Mouse (Mus musculus): ENCODE data around the gene Amigo3. TPM values are rescaled to one million over a fixed set of nuclear protein-coding genes. Genes with fewer than 3 reads are reported as not detected.
A peak's percentile ranks its signal among the peaks of the same experiment; 100 is the strongest.
"Not testable (repeated sequence)": the region's sequence is repeated elsewhere in the genome, so short reads cannot be mapped to it uniquely, and the experiment has no call there.

Amigo3 gene
- polyA plus RNA-seq (2015; fragmentation: Nextera tagmentation; extraction: Ambion mirVana), result 2.6 and 2.9 TPM in 2 replicates

- H3K36me3 ChIP-seq, result peaks cover 18% of the 10 kb centered on the region
- no peaks in the 10 kb centered on the region for H3K27me3 ChIP-seq
- WGBS, result 59% methylated on average over 20 of the region's 20 CpGs
- H3K27ac ChIP-seq (replicated peaks), result no peak within 1 kb of the TSS; the same call in 1 of the 2 replicates
- no peaks in the 10 kb centered on the region for H3K9me3 ChIP-seq
- peak within 1 kb of the TSS; percentile 34; the same call in 1 of the 2 replicates for H3K4me2 ChIP-seq
- peak; percentile 25; the same call in 1 of the 2 replicates for ATAC-seq (ENCODE audit: low FRiP score, low read depth)
- H3K4me1 ChIP-seq (replicated peaks), result peaks cover 31% of the 10 kb centered on the region
- no peak within 1 kb of the TSS for H3K4me3 ChIP-seq
- no peak within 1 kb of the TSS for H3K9ac ChIP-seq
Measured at GRCm38 (mm10) chr9:108052885-108053664, at the start of gene Amigo3. Gene Amigo3, plus strand, starts transcription at chr9:108053159.

- Histone ChIP-seq H3K36me3 (no peaks in the 10 kb centered on the region), H3K27me3 (no peaks in the 10 kb centered on the region), H3K4me1 (replicated peaks) (peaks cover 34% of the 10 kb centered on the region), H3K9ac (peak overlapping the region; percentile 95), H3K4me2 (peak overlapping the region; percentile 76), H3K4me3 (peak overlapping the region; percentile 86), H3K27ac (replicated peaks) (peak overlapping the region; percentile 97), H3K9me3 (no peaks in the 10 kb centered on the region)
- WGBS, result 10% methylated on average over 8 of the region's 8 CpGs
- no peak for ATAC-seq (ENCODE audit: low FRiP score, low read depth)
Measured at GRCm38 (mm10) chr9:108003531-108003890, 49.4 kb upstream of the Amigo3 start.

- Histone ChIP-seq H3K36me3 (0 out of 2 replicates have a peak, but pooled peaks cover 3% of the 10 kb centered on the region), H3K27ac (replicated peaks) (no peak overlapping the region), H3K27me3 (no peaks in the 10 kb centered on the region), H3K4me2 (no peak overlapping the region), H3K9ac (no peak overlapping the region), H3K9me3 (no peaks in the 10 kb centered on the region), H3K4me3 (no peak overlapping the region), H3K4me1 (replicated peaks) (peaks cover 27% of the 10 kb centered on the region)
- 94% methylated on average over 5 of the region's 5 CpGs for WGBS
- ATAC-seq (ENCODE audit: low FRiP score, low read depth), result no peak
Measured at GRCm38 (mm10) chr9:108008041-108008440, 44.9 kb upstream of the Amigo3 start.

GRCm38 (mm10) chr9:108010385-108010784 is 42.6 kb upstream of the Amigo3 start:
- H3K4me3 ChIP-seq, result no peak overlapping the region
- no peak overlapping the region for H3K9ac ChIP-seq
- H3K9me3 ChIP-seq, result no peaks in the 10 kb centered on the region
- H3K4me2 ChIP-seq, result no peak overlapping the region
- H3K27me3 ChIP-seq, result no peaks in the 10 kb centered on the region
- H3K4me1 ChIP-seq (replicated peaks), result peaks cover 8% of the 10 kb centered on the region; the same call in 1 of the 2 replicates
- H3K27ac ChIP-seq (replicated peaks), result no peak overlapping the region
- H3K36me3 ChIP-seq, result peaks cover 4% of the 10 kb centered on the region; the same call in 1 of the 2 replicates
- ATAC-seq (ENCODE audit: low FRiP score, low read depth), result no peak

GRCm38 (mm10) chr9:108013577-108013976 is 39.4 kb upstream of the Amigo3 start:
- peaks cover 12% of the 10 kb centered on the region; the same call in 1 of the 2 replicates for H3K36me3 ChIP-seq
- not testable (repeated sequence) for H3K4me3 ChIP-seq; H3K27ac ChIP-seq (replicated peaks); ATAC-seq (ENCODE audit: low FRiP score, low read depth); H3K4me2 ChIP-seq; H3K9me3 ChIP-seq; H3K27me3 ChIP-seq; H3K4me1 ChIP-seq (replicated peaks); H3K9ac ChIP-seq
- WGBS, result 98% methylated on average over 2 of the region's 2 CpGs

- H3K9me3 ChIP-seq, result no peaks in the 10 kb centered on the region
- H3K36me3 ChIP-seq, result peaks cover 12% of the 10 kb centered on the region; the same call in 1 of the 2 replicates
- WGBS, result 89% methylated on average over 3 of the region's 3 CpGs
- 0 out of 2 replicates have a peak, but pooled peaks cover 2% of the 10 kb centered on the region for H3K4me1 ChIP-seq (replicated peaks)
- H3K27ac ChIP-seq (replicated peaks), result no peak overlapping the region
- ATAC-seq (ENCODE audit: low FRiP score, low read depth), result no peak
- H3K27me3 ChIP-seq, result no peaks in the 10 kb centered on the region
- H3K4me2 ChIP-seq, result no peak overlapping the region
- H3K4me3 ChIP-seq, result no peak overlapping the region
- no peak overlapping the region for H3K9ac ChIP-seq
Measured at GRCm38 (mm10) chr9:108017127-108017526, 35.8 kb upstream of the Amigo3 start.

- no peak overlapping the region for H3K27ac ChIP-seq (replicated peaks)
- H3K36me3 ChIP-seq, result peaks cover 22% of the 10 kb centered on the region
- no peak overlapping the region for H3K4me2 ChIP-seq
- no peak for ATAC-seq (ENCODE audit: low FRiP score, low read depth)
- H3K27me3 ChIP-seq, result no peaks in the 10 kb centered on the region
- H3K9me3 ChIP-seq, result no peaks in the 10 kb centered on the region
- 94% methylated on average over 1 of the region's 1 CpGs for WGBS
- 0 out of 2 replicates have a peak, but pooled peaks cover 2% of the 10 kb centered on the region for H3K4me1 ChIP-seq (replicated peaks)
- no peak overlapping the region for H3K4me3 ChIP-seq
- H3K9ac ChIP-seq, result no peak overlapping the region
Measured at GRCm38 (mm10) chr9:108020741-108021140, 32.2 kb upstream of the Amigo3 start.

GRCm38 (mm10) chr9:108023216-108023615 is 29.7 kb upstream of the Amigo3 start:
- H3K4me1 ChIP-seq (replicated peaks), result 0 out of 2 replicates have a peak, but pooled peaks cover 2% of the 10 kb centered on the region
- H3K9me3 ChIP-seq, result no peaks in the 10 kb centered on the region
- H3K36me3 ChIP-seq, result peaks cover 37% of the 10 kb centered on the region
- no peak overlapping the region for H3K4me2 ChIP-seq
- no peaks in the 10 kb centered on the region for H3K27me3 ChIP-seq
- no peak overlapping the region for H3K4me3 ChIP-seq
- H3K27ac ChIP-seq (replicated peaks), result no peak overlapping the region
- no peak for ATAC-seq (ENCODE audit: low FRiP score, low read depth)
- WGBS, result 87% methylated on average over 3 of the region's 3 CpGs
- no peak overlapping the region for H3K9ac ChIP-seq

- Histone ChIP-seq H3K36me3 (peaks cover 42% of the 10 kb centered on the region), H3K9ac (no peak overlapping the region), H3K27me3 (no peaks in the 10 kb centered on the region), H3K9me3 (no peaks in the 10 kb centered on the region), H3K4me2 (no peak overlapping the region), H3K4me3 (no peak overlapping the region), H3K4me1 (replicated peaks) (no peaks in the 10 kb centered on the region), H3K27ac (replicated peaks) (no peak overlapping the region)
- WGBS, result 91% methylated on average over 3 of the region's 3 CpGs
- no peak for ATAC-seq (ENCODE audit: low FRiP score, low read depth)
Measured at GRCm38 (mm10) chr9:108026584-108026983, 26.4 kb upstream of the Amigo3 start.

GRCm38 (mm10) chr9:108027867-108028266 is 25.1 kb upstream of the Amigo3 start:
- no peak overlapping the region for H3K27ac ChIP-seq (replicated peaks)
- H3K4me1 ChIP-seq (replicated peaks), result no peaks in the 10 kb centered on the region
- no peak for ATAC-seq (ENCODE audit: low FRiP score, low read depth)
- H3K4me2 ChIP-seq, result no peak overlapping the region
- H3K4me3 ChIP-seq, result no peak overlapping the region
- WGBS, result 94% methylated on average over 3 of the region's 3 CpGs
- no peaks in the 10 kb centered on the region for H3K9me3 ChIP-seq
- H3K27me3 ChIP-seq, result no peaks in the 10 kb centered on the region
- H3K9ac ChIP-seq, result no peak overlapping the region
- H3K36me3 ChIP-seq, result peaks cover 52% of the 10 kb centered on the region

GRCm38 (mm10) chr9:108032126-108032525 is 20.8 kb upstream of the Amigo3 start:
- Histone ChIP-seq H3K4me2 (no peak overlapping the region), H3K4me1 (replicated peaks) (no peaks in the 10 kb centered on the region), H3K9ac (no peak overlapping the region), H3K4me3 (no peak overlapping the region), H3K27ac (replicated peaks) (no peak overlapping the region), H3K9me3 (no peaks in the 10 kb centered on the region), H3K27me3 (no peaks in the 10 kb centered on the region), H3K36me3 (peaks cover 40% of the 10 kb centered on the region)
- WGBS, result 91% methylated on average over 5 of the region's 5 CpGs
- ATAC-seq (ENCODE audit: low FRiP score, low read depth), result no peak

- Histone ChIP-seq H3K9me3 (no peaks in the 10 kb centered on the region), H3K4me1 (replicated peaks) (no peaks in the 10 kb centered on the region), H3K36me3 (peaks cover 46% of the 10 kb centered on the region), H3K4me2 (no peak overlapping the region), H3K4me3 (no peak overlapping the region), H3K27me3 (no peaks in the 10 kb centered on the region), H3K9ac (no peak overlapping the region), H3K27ac (replicated peaks) (no peak overlapping the region)
- ATAC-seq (ENCODE audit: low FRiP score, low read depth), result no peak
- 97% methylated on average over 2 of the region's 2 CpGs for WGBS
Measured at GRCm38 (mm10) chr9:108035331-108036156, 17.4 kb upstream of the Amigo3 start.
